Mouse (Mus musculus): ENCODE results near the gene Cdkn2aip.

DNA sequence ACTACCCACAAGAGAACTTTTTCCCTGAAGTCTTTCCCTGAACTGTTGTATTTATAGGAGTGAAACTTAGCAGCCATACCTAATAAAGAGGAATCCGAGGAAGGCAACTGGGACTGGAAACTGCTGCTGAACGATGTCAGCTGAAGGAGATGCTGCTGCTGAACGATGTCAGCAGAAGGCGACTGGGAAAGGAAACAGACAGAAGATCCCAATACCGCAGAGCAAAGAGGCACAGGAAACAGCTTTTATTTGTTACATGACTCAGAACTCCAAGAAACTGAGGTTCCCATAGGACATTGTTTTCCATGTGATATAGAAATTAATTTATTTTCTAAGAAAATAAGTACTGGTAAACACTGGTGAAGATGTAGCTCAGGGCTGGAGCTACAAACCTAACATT, 29.3 kb downstream of the Cdkn2aip start:
- TF ChIP-seq CTCF (IDR thresholded peaks at IDR 0.05) (no peak), EP300 (IDR thresholded peaks at IDR 0.05) (no peak)

Measured in lung, postnatal 0 days (tissue).